Mouse (Mus musculus) telencephalon, adult 2 months (tissue): ENCODE measurements around the gene Pask.

Source experiments
- DNase-seq: peaks from one replicate; pipeline ENCODE4 v3.0.0-alpha.2; 2011; ENCODE audit warnings: low read depth, low spot score

The Pask gene

GRCm38 (mm10) chr1:93289678-93290214 lies 53.5 kb downstream of the Pask start:
- DNase-seq, result no peak

GRCm38 (mm10) chr1:93277041-93277440 lies 66.2 kb downstream of the Pask start:
- DNase-seq, result no peak

DNA sequence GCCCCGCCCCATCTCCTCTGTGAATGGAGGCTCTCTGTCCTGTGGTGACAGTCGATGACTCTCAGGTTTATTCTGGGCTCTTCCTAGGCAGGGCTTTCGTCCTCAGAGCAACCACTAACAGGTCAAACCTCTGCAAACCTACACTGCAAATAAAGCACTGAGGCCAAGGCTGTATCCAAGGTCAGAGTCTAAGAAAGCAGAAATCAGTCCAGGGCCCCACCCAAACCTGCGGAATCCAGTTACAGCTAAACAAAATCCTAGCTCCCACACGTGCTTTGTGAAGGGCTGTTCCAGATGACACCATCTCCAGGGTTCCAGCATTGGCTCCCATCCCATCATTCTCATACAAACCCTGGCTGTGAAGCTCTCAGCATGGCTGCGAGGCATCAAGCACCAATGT lies 67.7 kb downstream of the Pask start:
- DNase-seq, result no peak

GRCm38 (mm10) chr1:93272409-93272821 lies 70.9 kb downstream of the Pask start:
- no peak for DNase-seq

GRCm38 (mm10) chr1:93271751-93272150 lies 71.5 kb downstream of the Pask start:
- no peak for DNase-seq

- no peak for DNase-seq
Observed at GRCm38 (mm10) chr1:93270516-93271240, 72.6 kb downstream of the Pask start.

GRCm38 (mm10) chr1:93268246-93268645 lies 75.0 kb downstream of the Pask start:
- DNase-seq, result no peak

- no peak for DNase-seq
Observed at GRCm38 (mm10) chr1:93267207-93267606, 76.1 kb downstream of the Pask start.
